Mouse (Mus musculus): Measurements from ENCODE around the gene Fgf11.
A peak's percentile ranks its signal among the peaks of the same experiment; 100 is the strongest.

The Fgf11 gene

DNA sequence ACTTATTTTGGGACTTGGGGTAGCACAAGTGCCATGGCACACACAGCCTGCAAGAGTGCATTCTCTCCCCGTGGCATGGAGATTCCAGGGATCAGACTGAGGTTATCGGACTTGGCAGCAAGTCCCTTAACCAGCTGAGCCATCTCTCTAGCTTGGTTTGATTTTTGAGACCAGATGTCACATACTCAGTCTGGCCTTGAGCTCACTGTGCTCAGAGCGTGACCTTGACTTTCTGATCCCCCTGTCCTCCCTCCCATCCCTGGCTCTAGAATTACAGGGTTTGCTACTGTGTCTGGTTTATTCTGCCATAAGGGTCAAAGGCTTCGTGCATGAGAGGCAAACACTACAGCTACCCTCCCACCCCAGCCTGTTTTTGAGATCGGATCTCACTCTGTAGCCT lies 12.2 kb downstream of the Fgf11 start:
- no peak for ATAC-seq (ENCODE audit: insufficient number of reproducible peaks, low FRiP score, low TSS enrichment)

DNA sequence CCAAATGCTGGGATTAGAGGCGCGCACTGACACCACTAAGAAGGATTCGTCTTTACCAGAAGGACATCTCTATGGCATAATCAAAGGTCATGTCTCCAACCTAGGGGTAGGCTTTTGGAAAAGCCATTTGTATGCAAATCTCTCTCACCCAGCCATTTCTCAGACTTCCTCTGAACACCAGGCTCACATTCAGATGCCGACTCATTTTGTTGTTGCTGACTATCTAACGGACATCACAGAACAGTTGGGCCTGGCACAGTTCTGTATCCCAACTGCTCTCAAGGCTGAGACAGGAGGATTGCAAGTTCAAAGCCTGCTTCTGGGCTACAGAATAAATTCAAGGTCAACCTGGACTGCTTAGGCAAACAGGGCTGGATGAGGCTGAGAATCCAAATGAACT lies 14.4 kb downstream of the Fgf11 start:
- ATAC-seq (ENCODE audit: insufficient number of reproducible peaks, low FRiP score, low TSS enrichment) = no peak

DNA sequence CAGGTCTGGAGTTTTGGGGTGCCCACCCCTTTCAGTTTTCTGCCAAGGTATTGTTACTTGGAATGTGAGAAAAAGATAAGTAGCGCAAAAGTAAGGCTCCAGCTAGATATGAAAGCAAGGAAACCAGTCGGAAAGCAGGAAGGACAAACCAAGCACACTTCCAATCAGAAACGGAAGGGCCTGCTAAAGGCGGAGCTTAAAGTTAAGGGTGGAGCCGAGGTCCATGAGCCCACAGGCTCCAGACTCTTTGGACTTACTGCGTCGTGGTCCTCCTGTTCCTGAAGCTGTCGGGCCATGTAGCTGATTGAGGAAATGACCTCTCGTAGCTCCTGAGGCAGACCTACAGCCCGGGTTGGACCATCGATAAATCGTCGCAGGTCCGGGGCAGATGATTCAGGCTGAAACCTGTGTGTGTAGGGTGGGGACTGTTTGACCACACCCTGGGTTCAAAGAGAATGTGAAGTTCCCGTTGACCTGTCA lies 16.8 kb downstream of the Fgf11 start:
- no peak for ATAC-seq (ENCODE audit: insufficient number of reproducible peaks, low FRiP score, low TSS enrichment)

DNA sequence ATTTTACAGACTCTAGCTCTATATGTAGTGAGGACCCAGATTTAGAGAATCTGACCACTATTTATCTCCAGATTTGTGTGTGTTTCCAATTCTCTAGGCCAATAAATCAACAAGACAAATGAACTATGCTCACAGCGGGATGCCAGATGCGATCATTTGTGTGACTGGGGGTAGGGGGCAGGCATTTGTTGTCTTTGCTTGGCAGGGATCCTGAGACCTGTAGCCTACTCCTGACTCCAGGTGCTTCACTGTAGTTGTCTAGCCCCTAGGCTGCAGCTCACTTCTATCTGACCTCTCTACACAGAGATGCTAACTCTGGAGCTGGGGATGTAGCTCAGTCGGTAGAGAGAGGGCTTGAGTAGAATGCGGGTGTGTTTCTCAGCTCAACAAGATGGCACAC lies 19.8 kb downstream of the Fgf11 start:
- ATAC-seq (ENCODE audit: insufficient number of reproducible peaks, low FRiP score, low TSS enrichment) = no peak

DNA sequence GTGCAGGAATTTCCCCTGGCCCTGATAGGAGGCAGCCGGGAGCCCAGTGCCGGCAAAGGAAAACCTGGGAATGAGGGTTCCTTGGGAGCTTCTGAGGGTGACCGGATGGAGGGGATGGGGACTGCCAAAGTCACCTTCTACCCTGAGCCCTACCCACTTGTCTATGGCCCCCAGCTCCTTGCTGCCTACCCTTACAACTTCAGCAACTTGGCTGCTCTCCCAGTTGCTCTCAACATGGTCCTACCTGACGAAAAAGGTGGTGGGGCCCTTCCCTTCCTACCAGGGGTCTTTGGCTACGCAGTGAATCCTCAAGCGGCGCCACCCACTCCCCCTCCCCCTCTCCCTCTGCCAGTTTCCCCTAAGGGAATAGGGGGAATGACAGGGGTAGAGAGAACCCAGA lies 22.7 kb downstream of the Fgf11 start:
- no peak for ATAC-seq (ENCODE audit: insufficient number of reproducible peaks, low FRiP score, low TSS enrichment)

GRCm38 (mm10) chr11:69778258-69778982 lies 23.2 kb downstream of the Fgf11 start:
- no peak for ATAC-seq (ENCODE audit: insufficient number of reproducible peaks, low FRiP score, low TSS enrichment)

GRCm38 (mm10) chr11:69777504-69778257 lies 24.0 kb downstream of the Fgf11 start:
- no peak for ATAC-seq (ENCODE audit: insufficient number of reproducible peaks, low FRiP score, low TSS enrichment)

- ATAC-seq (ENCODE audit: insufficient number of reproducible peaks, low FRiP score, low TSS enrichment) = no peak
Observed at GRCm38 (mm10) chr11:69776488-69776887, 25.2 kb downstream of the Fgf11 start.

DNA sequence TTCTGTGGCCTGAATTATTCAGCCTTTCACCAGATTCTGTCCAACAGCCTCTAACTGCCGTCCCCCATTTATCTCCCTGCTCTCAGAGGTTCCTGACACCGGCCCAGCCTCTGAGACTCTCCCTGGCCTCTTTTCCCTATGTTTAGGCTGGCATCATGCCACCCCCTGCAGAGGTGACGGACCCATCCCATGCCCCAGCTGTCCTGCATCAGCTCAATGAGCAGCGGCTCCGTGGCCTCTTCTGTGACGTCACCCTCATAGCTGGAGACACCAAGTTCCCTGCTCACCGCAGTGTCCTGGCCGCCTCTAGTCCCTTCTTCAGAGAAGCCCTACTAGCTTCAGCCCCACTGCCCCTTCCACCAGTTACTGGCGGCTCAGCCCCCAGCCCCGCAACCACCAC lies 25.9 kb downstream of the Fgf11 start:
- no peak for ATAC-seq (ENCODE audit: insufficient number of reproducible peaks, low FRiP score, low TSS enrichment)

- ATAC-seq (ENCODE audit: insufficient number of reproducible peaks, low FRiP score, low TSS enrichment) = no peak
Observed at GRCm38 (mm10) chr11:69774961-69775360, 26.7 kb downstream of the Fgf11 start.

GRCm38 (mm10) chr11:69767625-69767909 lies 34.1 kb downstream of the Fgf11 start:
- no peak for ATAC-seq (ENCODE audit: insufficient number of reproducible peaks, low FRiP score, low TSS enrichment)

DNA sequence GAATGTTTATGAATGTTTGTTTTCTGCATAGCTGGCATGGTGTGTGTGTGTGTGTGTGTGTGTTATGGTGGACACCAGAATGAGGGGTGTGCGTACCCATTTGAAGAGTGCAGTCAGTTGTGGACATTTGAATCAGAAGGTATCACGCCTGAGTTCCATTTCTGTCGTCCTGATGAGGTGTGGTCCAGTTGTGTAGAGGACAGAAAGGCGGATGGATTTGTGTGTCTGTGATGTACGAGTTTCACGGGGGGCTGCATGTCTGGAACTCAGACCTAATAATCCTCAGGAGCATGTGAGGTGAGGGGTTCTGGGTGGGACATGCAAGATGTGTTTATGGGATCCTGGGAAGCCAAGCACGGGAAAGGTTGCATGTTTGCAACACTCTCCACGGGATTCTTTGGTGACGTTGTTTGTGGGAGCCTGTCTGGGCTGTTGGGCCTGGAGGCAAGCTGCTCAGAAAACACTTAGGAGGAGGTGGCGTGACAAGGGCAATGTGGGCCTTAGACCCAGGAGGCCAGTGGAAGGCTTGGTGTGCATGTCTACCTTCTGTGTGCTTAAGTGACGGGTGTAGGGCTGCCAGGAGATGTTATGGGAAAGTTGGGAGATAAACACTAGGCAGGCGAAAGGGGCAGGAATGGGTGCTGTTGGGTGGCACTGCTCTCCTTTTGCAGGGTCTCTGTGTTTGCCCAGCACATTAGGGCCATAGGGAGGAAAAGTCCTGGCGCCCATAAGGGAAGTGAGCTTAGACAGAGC lies 34.6 kb downstream of the Fgf11 start:
- ATAC-seq (ENCODE audit: insufficient number of reproducible peaks, low FRiP score, low TSS enrichment) = no peak

DNA sequence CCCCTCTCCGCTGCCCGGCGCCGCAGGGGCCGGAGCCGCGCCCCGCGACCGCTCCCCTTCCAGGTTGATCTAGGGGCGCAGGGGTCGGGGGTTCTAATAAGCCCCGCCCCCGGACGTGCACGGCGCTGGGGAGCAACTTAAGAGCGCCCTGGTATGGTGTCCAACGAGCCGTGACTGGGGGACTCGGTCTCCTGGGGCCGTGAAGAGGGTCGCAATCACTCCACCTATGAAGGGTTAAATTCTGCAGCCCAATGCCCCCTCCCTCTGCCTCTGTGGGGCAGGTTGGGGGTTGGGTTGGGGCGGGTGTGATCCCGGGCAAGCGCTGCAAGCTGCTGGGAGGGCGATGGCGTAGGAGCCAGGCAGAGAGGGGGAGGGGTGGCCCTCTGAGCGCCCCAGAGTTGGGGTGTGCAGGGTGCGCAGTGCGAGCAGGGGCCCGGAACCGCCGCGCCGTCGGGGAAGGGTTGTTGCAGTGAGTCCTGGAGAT lies 35.5 kb downstream of the Fgf11 start:
- peak; percentile 49; the same call in 1 of the 2 replicates for ATAC-seq (ENCODE audit: insufficient number of reproducible peaks, low FRiP score, low TSS enrichment)

DNA sequence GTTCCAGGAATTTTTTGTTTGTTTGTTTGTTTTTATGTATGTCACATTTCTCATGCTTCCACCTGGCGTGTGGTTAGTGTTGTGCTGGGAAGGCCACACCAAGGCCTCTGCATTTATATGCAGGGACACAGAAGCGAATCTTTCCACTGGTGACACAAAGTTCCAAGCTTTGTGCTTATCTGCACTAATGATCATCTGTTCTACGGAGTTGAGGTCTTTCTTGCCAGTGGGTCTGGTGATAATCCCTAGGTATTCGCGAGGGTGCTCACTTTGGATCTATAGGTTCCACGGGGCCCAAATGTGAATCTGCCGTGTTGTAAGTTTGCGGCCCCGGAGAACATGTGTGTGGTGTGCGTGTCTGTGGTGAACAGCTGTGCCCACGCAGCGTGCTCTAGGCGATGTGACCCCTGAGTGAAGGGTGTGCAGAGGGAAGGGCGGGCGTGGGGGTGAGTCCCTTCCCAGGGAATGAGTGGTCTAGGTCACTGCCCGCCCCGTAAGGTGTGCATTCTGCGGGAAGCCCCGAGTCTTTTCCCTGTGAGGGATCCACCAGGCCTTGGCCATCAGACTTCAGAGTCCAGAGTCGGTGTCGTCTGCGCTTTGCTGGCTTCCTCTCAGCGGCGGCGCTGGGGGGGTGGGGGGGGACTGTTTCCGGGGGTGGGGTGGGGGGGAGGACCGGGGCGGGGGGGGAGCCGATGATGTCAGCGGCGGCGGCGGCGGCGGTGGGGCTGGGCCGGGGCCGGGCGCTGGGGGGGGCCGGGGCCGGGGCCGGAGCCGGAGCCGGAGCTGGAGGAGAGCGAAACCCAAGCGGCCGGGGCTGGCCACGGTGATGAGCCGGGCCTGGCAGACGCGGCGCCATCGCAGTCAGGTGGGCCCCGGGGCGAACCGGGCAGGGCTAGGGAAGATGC lies 36.2 kb downstream of the Fgf11 start, which contains the start of gene Zbtb4:
Gene Zbtb4, plus strand, starts transcription at position 692 of the 905 bp plus-strand sequence.
- ATAC-seq (ENCODE audit: insufficient number of reproducible peaks, low FRiP score, low TSS enrichment) = peak; percentile 34; the same call in 1 of the 2 replicates

- no peak for ATAC-seq (ENCODE audit: insufficient number of reproducible peaks, low FRiP score, low TSS enrichment)
Observed at GRCm38 (mm10) chr11:69763551-69763950, 38.1 kb downstream of the Fgf11 start.

GRCm38 (mm10) chr11:69761868-69762267 lies 39.8 kb downstream of the Fgf11 start, which contains the start of gene Slc35g3:
Slc35g3 (minus strand) TSS chr11:69761968.
- no peak for ATAC-seq (ENCODE audit: insufficient number of reproducible peaks, low FRiP score, low TSS enrichment)

GRCm38 (mm10) chr11:69760901-69761200 lies 40.8 kb downstream of the Fgf11 start:
- no peak for ATAC-seq (ENCODE audit: insufficient number of reproducible peaks, low FRiP score, low TSS enrichment)

GRCm38 (mm10) chr11:69760160-69760900 lies 41.3 kb downstream of the Fgf11 start:
- no peak for ATAC-seq (ENCODE audit: insufficient number of reproducible peaks, low FRiP score, low TSS enrichment)

DNA sequence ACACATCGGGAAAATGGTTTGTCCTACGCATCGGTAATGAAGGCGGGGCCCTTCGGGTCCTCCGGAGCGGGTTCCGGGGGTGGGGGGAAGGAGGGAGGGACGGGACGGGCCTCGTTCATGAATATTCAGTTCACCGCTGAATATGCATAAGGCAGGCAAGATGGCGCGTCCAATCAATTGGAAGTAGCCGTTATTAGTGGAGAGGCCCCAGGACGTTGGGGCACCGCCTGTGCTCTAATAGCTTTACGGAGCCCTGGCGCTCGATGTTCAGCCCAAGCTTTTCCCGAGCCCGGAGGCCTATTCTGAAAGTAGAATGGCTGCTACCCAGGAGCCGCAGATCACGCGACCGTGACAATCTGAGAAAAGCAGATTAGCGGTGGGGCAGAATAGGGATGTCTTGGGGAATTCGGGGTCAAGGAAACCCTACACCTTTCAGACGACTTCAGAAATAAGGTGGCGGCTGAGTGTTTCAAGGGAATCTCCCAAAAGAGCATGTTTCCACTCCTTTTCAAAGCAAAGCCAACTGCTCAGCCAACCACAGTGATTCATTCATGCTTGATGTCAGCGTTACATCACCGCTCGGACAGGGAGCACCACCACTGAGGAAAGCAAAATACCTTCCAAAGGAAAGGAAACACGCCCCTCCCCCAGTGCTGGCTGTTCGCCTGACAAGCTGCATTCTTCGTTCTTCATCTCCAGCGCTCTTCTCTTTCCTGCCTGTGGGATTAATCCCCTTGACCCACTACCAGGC lies 42.5 kb downstream of the Fgf11 start:
- peak; percentile 69 for ATAC-seq (ENCODE audit: insufficient number of reproducible peaks, low FRiP score, low TSS enrichment)

Data from cerebellum, adult (tissue).